Mouse (Mus musculus) myocyte (in vitro differentiated cells): ENCODE data around the gene Olfr279.

Experiments used
- E2F4 ChIP-seq: IDR thresholded peaks from one replicate; pipeline ENCODE4 v1.6.1; 2011; ENCODE audit warnings: mild to moderate bottlenecking, control low read depth, moderate library complexity; ENCODE audit not compliant: insufficient read depth
- MAX ChIP-seq: IDR thresholded peaks from one replicate; pipeline ENCODE4 v1.6.1; 2011; ENCODE audit warnings: low read depth, mild to moderate bottlenecking, control low read depth
- MYOD1 ChIP-seq, 3 experiments: IDR thresholded peaks; one replicate each; pipeline ENCODE4 v1.6.1; 2011; ENCODE audit warnings: control low read depth in 2 of 3, low read depth in 2 of 3, mild to moderate bottlenecking in 2 of 3, moderate library complexity in 1 of 3; ENCODE audit not compliant: insufficient read length in 2 of 3, control insufficient read depth in 1 of 3
- MYOG ChIP-seq, 3 experiments: IDR thresholded peaks; one replicate each; pipeline ENCODE4 v1.6.1; 2011; ENCODE audit warnings: control low read depth in 2 of 3, low read depth in 2 of 3, mild to moderate bottlenecking in 2 of 3; ENCODE audit not compliant: insufficient read length in 2 of 3, control insufficient read depth in 1 of 3, insufficient read depth in 1 of 3
- POLR2A ChIP-seq: IDR thresholded peaks from one replicate; pipeline ENCODE4 v1.6.1; 2011; ENCODE audit warnings: low read depth, mild to moderate bottlenecking, control low read depth, moderate library complexity; ENCODE audit not compliant: insufficient read length
- POLR2AphosphoS2 ChIP-seq: IDR thresholded peaks from one replicate; pipeline ENCODE4 v1.6.1; 2011; ENCODE audit warnings: low read depth, control low read depth; ENCODE audit not compliant: insufficient read length
- SRF ChIP-seq: IDR thresholded peaks from one replicate; pipeline ENCODE4 v1.6.1; 2011; ENCODE audit warnings: low read depth; ENCODE audit not compliant: control insufficient read depth, insufficient read length
- TCF12 ChIP-seq: IDR thresholded peaks from one replicate; pipeline ENCODE4 v1.6.1; 2011; ENCODE audit warnings: mild to moderate bottlenecking, control low read depth; ENCODE audit not compliant: poor library complexity, insufficient read depth, severe bottlenecking
- USF1 ChIP-seq: IDR thresholded peaks from one replicate; pipeline ENCODE4 v1.6.1; 2011; ENCODE audit warnings: low read depth, mild to moderate bottlenecking, control low read depth, moderate library complexity

DNA sequence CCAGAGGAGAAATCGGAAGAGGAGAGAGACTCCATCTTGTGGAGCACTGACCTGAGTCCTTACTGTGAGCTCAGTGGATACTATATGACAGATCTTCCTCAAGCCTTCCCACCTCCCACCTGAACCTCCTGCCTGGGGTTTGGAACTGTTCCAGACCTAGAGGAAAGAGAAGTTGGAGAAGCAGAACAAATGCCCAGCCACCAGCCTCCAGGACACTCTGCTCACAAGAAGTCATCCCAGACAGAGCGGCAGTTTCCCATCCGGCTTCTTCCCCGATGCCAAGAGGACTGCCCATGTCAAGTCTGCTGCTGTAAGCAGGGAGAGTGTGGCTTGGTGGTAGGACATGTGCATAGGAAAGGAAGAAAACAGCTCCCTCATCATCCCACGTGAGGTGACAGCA is 15.9 kb upstream of the Olfr279 start:
- no peak for TF ChIP-seq MYOG (IDR thresholded peaks at IDR 0.05; ENCODE audit: control insufficient read depth in 1 of 3, insufficient read depth in 1 of 3, insufficient read length in 2 of 3, low read depth in 2 of 3)
- TF ChIP-seq POLR2AphosphoS2: no peak
- no peak for TF ChIP-seq USF1
- no peak for TF ChIP-seq SRF
- no peak for TF ChIP-seq TCF12
- TF ChIP-seq E2F4: no peak
- no peak for TF ChIP-seq POLR2A
- TF ChIP-seq MYOD1 (IDR thresholded peaks at IDR 0.05; ENCODE audit: control insufficient read depth in 1 of 3, insufficient read length in 2 of 3, low read depth in 2 of 3): no peak
- no peak for TF ChIP-seq MAX
